Mouse (Mus musculus): ENCODE results near the gene Gm43951.

Gm43951 gene

DNA sequence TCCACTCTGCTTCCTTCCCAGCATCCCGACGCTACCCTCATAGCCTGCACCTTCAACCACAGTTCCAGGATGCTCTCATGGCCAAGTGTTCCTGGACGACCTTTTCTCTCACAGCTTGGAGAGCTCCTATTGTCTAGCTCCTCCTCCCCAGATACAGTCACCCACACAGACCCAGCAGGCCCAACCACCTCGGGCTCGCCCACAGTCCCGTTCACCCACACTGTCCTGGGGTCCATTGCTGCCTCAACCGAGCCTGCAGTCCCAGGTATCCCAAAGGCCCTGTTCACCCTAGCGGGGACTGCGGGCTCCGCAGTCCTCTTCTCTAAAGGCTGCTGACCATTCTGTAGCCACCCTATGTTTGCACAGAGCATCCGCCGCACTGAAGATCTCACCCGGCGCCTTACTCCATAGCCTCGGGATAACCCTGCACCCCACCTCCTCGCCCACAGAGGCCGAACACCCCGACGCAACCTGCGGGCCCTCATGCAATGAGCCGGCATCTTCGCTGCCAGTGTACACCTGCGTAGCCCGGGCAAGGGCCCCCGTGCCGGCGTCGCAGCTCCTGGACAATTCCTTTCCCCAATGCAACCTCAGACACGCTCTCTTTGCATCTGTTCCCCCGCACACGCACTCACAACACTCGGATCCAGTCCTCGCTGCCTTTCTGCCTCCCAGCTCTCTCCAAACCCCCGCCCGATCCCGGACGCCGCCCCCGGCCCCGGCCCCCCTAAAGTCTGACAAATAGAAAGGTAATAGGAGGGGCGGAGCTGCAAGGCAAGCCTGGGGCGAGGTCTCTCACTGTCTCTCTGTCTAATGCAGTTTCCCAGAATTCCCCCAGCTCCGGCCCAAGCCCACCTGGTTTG is at the start of gene Gm43951:
Gene Gm43951, minus strand, starts transcription at position 500 of the 863 bp plus-strand sequence.
- peak; percentile 51 for DNase-seq

DNA sequence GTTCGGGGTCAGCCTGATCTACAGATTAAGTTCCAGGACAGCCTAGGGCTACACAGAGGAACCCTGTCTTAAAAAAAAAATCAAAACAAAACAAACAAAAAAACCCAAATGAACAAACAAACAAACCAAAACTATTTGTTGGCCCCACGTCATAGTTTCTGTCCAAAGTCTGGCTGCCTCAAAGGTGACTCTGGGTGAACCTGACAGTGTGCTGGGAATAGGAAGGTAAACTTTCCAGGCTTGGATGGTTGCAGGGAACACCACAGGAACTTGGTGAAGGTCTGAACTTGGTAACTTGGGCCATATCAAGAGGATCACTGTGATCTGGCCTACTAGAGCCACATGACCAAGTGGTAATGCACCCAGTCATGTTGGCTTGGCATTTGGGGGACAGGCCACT is 49.8 kb upstream of the Gm43951 start:
- no peak for DNase-seq

DNA sequence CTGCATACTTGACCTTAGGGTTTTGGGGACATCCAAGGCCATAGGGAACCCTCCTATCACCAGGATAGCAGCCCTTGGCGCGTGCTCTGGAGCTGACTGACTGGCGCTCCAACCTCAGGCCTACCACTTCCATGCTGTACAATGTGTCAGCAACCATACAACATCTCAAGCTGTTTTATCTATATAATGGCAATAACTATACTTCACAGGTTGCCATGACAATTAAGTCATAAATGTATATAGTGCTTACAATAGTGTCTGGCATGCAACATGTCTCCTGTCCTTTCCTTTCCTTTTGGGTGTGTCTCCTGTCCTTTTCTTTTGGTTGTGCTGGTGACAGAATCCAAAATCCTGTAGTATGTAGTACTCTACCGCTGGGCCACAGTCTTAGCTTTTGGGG is 49.0 kb upstream of the Gm43951 start:
- no peak for DNase-seq

DNA sequence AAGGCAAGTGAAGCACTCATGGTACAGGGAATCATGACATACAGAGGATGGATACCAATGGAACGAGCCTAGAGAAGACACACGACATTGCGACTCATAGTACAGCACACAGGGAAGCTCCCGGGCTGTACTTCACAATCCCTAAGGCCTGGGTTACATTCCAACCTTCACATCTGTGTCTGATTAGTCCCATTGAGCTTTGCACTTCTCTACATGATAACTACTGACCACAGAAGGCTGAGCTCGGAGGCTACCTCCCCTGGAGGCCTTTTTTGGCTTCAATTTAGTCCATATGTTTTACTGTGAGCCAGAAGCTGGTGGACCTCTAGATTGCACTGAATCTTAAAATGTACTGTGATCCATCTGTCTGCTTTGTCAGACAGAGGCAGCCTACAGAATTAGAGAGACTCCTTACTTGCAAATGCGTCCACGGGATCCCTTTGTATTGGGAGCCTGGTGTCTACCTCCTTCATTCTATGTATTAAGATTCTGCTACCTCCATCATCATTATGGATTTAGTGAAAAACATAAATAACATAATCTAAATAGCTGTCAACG is 38.6 kb upstream of the Gm43951 start:
- DNase-seq: no peak

DNA sequence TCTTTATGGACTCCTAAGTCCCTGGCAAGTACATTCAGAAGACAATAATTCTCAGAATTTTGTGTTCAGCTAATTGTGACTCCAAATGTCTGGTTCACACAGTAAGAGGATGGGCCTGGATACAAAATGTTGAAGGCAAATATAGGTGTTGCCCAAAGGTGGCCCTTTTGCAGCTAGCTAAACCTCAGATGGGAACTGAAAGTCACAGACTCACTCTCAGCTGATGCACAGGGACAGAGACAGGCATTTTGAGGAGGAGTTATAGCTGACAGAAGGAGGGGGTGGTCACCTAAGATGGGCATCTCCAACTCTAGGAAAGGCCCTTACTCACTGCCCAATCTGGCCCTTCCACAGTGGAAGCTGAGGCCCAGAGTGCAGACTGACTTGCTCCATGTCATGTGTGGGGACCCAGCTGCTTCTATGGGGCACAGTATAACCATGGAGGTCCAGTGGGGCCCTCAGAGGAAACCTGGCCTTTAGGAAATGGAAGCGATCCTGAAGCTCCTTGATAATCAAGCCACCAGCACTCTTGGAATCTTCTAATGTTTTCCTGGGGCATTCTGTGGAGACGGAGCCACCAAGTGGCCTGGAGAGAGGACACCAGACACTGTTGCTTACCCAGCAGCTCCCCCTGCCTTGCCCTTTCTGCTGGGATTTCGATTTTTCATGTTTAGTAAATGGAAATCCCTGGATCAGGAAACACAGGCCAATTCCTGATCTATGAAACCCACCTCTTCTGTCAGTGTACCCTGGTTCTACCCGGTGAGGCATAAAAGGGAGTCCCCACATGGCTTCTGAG is 33.6 kb upstream of the Gm43951 start:
- no peak for DNase-seq

DNA sequence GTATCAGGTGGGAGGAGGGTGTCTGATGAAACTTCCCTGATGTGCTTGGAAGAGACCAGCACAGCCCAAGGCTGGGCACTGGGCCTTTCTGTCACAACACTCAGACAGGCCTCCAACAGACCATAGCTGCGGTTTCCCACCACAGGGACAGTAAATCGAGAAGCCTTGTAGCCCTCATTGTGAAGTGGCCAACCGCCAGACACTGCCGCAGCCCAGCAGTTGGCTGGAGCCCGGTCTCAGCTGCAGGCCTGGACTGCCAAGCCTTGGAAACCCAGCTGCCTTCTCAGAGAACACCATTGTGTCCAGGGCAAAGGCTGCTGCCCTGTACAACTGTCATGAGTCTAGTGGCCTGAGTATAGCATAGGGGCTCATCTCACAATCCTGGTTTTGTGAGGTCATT is 27.4 kb upstream of the Gm43951 start:
- no peak for DNase-seq

DNA sequence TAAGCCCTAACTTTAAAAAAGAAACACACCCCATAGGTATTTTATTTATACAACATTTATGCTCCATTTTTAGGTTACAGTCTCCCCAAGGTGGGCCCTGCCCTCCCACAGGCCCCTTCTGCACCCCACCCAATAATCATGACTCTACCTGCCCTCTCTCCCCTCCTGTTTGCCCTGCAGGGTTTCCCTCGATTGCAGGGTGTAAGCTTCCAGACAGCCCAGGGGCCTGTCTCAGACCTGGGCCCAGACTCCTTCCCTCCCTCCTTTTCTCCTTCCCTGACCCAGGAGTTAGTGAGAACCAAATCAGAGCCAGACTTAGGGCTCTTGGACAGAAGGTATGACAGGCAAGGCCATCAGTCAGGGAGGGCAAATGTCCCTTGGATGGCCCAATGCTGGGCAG is 26.4 kb upstream of the Gm43951 start:
- no peak for DNase-seq

DNA sequence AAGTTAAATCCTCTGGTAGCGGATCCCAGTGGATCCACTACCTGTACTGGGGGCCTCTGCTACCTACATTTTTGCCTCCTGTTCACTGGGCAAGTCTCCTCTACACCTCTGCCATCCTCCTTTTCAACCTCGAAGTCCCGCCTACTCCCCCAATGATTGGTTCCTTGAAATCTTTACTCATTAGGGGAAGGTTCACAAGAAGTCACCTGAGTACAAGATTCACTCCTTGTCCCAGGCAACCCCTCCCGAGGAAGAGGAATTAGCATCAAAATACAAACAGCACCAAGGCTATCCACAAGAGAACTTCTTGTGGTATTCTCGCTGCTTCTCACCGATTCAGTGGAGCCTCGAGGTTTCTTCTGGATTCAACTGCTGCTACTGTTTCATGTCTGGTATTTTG is 25.4 kb upstream of the Gm43951 start:
- DNase-seq: no peak

DNA sequence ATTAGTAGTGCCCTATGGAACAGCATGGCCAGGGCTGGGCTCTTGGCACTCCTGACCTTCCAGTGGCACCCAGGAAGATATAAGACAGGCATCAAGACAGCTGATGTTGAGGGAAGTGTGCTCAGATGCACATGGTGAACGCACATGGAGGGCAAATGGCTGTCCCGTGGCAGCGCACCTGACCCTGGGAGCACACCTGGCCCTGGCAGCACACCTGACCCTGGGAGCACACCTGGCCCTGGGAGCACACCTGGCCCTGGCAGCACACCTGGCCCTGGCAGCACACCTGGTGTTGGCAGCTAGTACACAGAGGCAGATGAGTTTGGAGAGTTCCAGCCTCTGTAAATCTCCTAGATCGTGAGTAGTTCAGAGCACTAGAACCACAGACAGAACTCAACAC is 21.9 kb upstream of the Gm43951 start:
- DNase-seq: no peak

DNA sequence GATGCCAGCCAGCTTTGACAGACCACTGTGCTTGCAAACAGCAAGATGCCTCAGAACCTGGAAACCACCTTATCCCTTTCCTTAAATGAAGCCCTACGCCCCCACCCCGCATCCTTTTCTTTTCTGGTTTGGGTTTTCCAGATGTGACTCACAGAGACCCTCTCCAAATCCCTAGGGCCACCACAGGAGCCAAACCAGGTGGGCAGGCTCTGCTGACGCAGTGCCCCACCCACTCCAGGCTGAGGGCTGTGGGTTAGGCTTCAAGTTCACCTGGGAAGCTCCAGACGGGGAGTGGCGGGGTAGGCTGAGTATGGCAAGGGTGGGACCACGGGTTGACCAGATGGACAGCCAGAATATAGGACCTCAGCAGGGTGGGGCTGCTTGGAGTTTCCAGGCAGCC is 20.3 kb upstream of the Gm43951 start:
- DNase-seq: no peak

DNA sequence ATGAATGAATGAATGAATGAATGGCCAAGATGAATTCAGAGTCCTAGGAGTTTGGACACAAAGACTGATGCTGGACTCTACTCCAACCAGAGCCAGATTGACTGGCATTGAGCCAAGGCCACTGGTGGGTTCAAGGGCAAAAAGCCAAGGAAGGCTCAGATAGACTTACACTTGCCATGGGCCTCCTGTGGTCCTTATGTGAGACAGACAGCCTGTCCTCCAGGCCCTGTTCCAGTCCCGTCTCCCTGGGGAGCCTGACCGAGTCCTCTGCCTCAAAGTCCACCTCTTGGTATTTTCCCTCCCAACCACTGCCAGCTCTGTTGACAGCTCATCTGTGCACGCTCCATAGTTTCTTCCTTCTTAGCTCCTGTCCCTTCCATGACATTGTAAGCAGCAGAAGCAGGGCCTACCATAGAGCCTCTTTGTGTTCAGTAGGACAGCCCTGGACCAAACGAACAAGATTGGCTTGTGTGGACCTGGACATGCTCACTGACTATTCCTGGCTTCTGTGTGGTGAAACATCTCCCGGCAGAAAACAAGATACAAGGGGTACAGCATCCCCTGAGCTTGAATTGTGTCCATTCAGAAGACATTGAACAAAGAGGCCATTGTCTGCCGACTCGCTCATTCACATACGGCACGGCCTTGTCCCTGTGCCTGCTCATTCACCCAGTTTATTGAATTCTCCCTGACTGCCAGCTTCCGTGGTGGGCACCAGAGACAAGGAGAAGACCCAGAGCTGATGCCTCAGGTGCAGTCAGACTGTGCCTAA is 19.6 kb upstream of the Gm43951 start:
- no peak for DNase-seq

DNA sequence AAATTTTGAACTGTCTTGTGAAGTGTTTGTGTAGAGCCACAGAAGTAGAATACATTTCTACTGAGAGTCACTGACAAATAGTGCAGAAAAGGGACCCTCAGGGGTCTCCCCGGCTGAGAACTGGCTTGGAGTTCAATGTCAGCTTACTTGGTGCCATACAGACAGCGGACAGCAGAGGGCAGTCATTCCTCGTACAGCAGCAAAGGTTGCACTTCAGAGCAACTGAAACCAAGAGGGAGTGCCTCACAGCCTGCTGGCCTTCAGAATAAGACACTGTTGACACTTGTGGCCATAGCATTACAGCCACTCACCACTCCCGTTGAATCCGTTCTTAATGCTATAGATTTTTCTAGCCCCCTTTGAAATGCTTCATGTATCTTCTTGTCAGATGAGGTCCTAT is 18.2 kb upstream of the Gm43951 start:
- DNase-seq: peak; percentile 72

DNA sequence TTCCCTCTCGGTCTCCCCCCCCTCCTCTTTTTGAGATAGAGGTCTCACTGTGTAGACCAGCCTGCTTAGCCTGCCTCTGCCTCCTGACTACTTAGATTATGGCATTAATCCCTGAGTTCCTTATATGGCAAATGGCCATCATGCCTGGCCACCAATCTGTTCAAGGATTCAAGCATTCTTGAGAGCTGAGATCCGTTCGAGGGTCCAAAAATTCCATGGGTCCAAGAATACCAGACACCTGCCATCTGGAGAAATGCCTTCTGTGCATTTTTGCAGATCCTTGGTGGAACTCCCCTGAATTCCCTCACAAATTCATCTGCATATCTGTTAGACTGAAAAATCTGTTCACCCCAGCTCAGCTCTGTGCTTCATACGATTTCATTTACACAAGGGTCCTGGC is 16.8 kb upstream of the Gm43951 start:
- no peak for DNase-seq

DNA sequence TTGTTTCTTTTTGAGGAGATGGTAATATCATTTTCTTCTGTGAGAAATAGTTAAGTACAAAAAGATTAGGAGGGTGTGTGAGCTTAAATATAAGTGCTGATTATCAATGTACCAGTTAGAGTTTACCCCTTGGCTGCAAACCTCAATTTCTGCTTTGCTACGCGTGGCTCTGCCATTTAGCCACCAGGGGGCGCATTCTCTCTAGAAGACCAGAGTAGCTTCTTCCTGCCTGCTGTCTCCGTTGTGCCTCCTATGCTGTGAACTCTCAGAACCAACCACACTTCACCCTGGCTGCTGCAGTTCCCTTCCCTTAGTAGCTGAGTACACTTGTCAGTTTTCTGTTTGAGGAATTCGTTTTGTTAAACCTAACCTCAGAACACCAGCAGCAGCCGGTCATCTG is 14.6 kb upstream of the Gm43951 start:
- peak; percentile 84 for DNase-seq

DNA sequence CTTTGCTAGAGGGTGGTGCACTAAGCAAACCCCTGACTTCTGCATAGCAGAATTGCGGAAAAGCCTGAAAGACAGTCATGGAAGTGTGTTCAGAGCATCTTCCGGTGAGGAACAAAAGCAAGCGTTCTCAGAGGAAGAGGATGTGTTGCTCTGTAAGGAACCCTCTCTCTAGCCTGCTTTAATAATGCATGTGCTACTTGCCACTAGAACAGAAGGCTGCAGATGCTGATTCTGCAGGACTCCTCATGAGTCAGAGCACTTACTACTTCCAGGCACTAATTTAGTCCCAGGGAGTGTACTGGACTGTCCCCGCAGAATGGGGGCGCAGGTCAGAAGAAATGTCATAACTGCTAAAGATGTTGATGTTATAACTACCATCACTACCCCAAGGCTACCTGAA is 10.5 kb upstream of the Gm43951 start:
- DNase-seq: no peak

DNA sequence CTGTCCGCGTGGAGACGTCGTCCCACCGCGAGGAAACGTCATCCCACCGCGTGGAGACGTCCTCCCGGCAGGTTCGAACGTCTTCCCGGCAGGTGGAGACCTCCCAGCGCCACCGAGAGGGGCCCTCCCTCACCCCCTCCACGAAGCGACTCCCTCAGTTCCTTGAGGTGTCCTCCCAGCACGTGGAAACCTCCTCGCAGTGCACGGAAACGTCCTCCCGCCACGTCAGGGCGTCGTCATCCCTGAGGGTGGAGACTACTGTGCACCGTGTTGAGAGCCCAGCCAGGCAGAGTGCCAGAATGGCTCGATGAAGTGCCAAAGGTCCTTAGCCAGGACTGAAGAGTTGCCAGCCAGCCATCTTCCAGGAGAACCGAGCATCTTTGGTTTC is 8.8 kb upstream of the Gm43951 start, which contains the start of gene Med31:
Gene Med31, minus strand, starts transcription at position 183 of the 388 bp plus-strand sequence.
- DNase-seq: peak; percentile 81

DNA sequence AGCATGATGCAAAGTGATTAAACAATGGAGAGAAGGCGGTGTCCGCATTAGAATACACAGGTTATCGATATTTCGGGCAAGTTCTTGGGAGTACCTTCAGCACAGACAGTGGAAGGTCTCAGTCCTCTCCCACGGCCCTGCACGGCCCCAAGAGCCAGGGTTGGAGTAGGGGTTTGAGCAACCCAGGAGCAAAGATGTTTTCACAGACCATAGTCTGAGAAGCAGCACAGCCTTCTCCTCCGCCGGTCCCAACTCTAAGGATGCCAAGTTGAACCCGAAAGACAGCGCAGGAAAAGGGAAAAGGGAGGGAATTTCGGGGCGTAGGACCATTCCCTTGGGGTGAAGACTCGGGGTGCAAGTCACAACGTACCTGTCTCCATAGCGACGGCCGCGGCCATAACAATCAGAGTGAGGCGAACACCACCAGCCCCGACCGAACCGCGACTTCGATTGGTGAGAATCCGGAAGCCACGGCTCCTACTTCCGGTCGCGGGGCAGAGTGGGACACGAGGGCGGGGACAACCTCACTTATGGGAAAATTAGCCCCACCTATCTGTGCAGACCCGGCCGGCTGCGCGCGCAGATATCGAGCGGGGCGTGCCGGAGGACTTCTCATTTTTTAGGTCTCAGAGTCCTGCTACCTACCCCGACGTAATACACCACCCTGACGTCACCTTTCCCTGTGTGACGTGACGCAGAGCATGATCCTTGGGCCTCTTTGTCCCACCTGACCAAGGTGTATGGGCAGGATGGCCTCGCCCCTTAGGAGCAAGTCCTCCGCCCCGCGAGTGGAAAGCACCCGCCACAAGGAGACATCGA is 8.2 kb upstream of the Gm43951 start:
- peak; percentile 91 for DNase-seq

DNA sequence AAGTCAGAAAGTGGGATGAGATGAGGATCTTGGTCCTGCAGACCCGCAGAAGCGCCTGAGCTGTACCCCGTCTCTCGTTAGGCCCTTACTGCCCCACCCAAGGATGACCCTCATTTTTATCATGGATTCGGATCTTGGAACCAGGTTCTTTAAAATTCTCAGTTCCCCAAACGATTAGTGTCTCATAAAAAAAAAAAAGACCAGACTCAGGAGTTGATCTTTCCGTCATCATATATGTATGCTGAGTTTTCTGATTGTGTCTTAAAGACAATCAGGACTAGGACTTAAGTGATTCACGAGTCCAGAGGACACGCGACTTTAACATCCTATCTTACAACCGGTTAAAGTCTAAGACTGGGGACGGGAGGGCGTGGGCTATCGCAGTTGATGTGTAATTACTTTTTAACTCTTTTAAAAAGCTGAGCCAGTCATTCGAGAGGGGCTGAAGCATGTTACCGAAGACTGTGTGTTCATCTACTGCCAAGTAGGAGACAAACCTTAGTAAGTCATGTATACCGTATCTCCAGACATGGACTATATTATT is 1.3 kb upstream of the Gm43951 start:
- DNase-seq: no peak

DNA sequence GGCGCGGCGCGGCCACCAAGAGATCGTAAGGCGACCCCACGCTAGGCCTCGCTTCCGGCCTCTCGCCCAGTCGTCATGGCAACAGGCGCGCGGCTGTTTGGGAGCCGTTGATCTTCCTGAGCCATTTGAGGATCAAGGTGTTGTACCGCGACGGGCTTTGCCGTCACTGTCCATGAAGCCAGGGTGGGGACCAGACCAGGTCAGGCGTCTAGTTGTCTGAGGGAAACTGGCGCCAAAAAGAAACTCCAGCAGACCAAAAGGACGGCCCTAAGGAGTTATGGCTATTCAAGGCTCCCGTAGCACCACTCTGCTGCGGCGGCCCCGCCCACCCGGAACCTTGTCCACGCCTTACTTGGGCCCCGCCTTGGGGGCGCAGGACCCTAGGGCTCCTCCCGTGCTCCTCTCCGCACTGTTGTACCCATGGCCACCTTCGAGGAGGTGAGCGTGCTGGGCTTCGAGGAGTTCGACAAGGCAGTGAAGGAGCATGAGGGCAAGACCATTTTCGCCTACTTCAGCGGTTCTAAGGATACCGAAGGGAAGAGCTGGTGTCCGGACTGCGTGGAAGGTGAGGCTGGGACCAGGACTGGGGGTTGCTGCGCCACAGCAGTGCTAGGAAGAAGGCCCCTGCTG is 679 bp upstream of the Gm43951 start, which contains the start of the genes 4933427D14Rik and Txndc17:
Gene 4933427D14Rik, minus strand, starts transcription at position 256 of the 630 bp plus-strand sequence.
Gene Txndc17, plus strand, starts transcription at position 344 of the 630 bp plus-strand sequence.
- peak; percentile 93 for DNase-seq

DNA sequence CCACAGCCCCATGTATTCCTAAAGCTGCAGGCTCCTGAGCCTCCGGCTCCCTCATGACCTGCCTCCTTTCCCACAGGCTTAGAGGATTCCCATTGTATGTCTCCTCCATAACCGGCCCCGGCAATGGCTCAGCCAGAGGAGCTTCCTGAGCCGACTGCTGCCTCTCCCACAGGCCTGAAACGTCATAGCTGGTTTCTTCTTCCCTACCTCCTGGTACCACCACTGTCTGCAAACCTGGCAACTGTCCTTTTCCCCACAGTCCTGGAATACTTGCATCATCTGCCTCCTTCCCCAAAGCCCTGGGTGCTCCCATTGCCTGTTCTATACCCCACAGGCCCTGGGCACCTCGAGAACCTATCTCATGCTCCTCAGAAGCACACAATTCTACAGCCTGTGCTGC is 1.4 kb downstream of the Gm43951 start:
- no peak for DNase-seq

DNA sequence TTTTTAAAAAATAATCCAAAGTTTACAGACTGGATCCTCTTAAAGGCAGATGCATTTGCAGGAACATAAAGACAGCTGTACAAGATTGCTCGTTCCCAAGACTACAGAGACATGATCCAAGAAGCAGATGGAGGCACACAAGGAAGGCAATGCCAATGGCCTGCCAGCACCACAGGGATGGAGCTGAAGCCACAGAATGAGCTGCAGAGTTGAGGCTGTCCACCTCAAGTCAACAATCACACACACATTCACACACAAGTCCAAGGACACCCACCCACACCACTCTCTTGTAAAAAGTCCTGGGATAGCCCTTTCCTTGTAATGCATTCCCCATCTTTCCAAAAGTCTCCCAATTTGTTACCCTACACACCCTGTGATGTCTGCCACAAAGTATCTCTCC is 3.2 kb downstream of the Gm43951 start:
- DNase-seq: no peak
